ENCODE assay signal across 8 mouse cellular contexts in the genomic region with DNA sequence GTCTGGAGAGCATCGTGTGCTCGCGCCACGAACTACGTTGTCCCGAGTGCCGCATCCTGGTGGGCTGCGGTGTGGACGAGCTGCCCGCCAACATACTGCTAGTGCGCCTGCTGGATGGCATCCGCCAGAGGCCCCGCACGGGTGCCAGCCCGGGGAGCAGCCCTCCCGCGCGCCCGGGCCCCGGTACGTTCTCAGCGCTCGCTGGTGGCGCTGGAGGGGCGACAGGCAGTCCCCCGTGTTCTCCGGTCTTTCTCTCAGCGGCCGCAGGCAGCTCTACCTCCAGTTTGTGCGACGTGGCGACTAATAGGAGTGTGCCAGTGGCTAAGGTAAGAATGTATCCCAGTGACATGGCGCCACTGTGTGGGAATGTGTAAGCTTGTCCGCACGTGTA. TPM values are rescaled to one million over a fixed set of nuclear protein-coding genes. Genes with fewer than 3 reads are reported as not detected.
A peak's percentile ranks its signal among the peaks of the same experiment; 100 is the strongest.
DNase-seq lines count a peak whose midpoint lies in the region; ATAC-seq and TF ChIP-seq lines count a peak whose summit lies in the region.

No protein-coding gene starts in this region.

- H3K27me3 ChIP-seq in hindbrain, embryonic 13.5 days = peaks cover 46% of the 10 kb centered on the region

- peak overlapping the region; percentile 80 for H3K9ac ChIP-seq in hindbrain, embryonic 13.5 days

- no peaks in the 10 kb centered on the region for H3K9me3 ChIP-seq in hindbrain, embryonic 13.5 days

- WGBS in hindbrain, embryonic 13.5 days = under 1% methylated on average over 35 of the region's 35 CpGs
- 3% methylated on average over 35 of the region's 35 CpGs for WGBS in lung, adult 2 months

- H3K4me3 ChIP-seq in hindbrain, embryonic 13.5 days = peak overlapping the region; percentile 72
- H3K4me3 ChIP-seq in lung, adult 2 months (replicated peaks; ENCODE audit: extremely low read depth, low read depth, low read length) = peak overlapping the region; percentile 40

- H3K4me1 ChIP-seq in hindbrain, embryonic 13.5 days (replicated peaks) = peaks cover 22% of the 10 kb centered on the region
- H3K4me1 ChIP-seq in lung, adult 2 months (ENCODE audit: control insufficient read depth, insufficient read depth, low read length) = no peaks in the 10 kb centered on the region; the same call in 1 of the 2 replicates

- no peak for TF ChIP-seq CTCF in lung, adult 2 months (IDR thresholded peaks at IDR 0.05; ENCODE audit: insufficient read depth, low read length)

- peak; percentile 47 for ATAC-seq in hindbrain, embryonic 13.5 days (ENCODE audit: low FRiP score)

- peak; percentile 10 to 11 for DNase-seq in cerebellum, postnatal 36 days
- DNase-seq in cerebellum, adult 11 months = no peak
- DNase-seq in urinary bladder, postnatal 14 days (ENCODE audit: low spot score) = peak; percentile 11
- DNase-seq in urinary bladder, adult 2 months (ENCODE audit: low spot score) = no peak
- DNase-seq in lung, adult 2 months = peak; percentile 36
- DNase-seq in ovary, postnatal 36 days (ENCODE audit: low spot score) = peak; percentile 12
- DNase-seq in spleen, adult 18-20 months = no peak

- TF ChIP-seq POLR2A in lung, adult 2 months (IDR thresholded peaks at IDR 0.05; ENCODE audit: borderline replicate concordance, extremely low read depth, low read depth, low read length) = no peak

- H3K4me2 ChIP-seq in hindbrain, embryonic 13.5 days = peak overlapping the region; percentile 100

- peak overlapping the region; percentile 70 for H3K27ac ChIP-seq in hindbrain, embryonic 13.5 days

- H3K36me3 ChIP-seq in hindbrain, embryonic 13.5 days = no peaks in the 10 kb centered on the region

RNA-seq across cellular contexts. Expression of gene Sh3rf3, which starts 0.6 kb away (rescaled TPM):
- polyA plus RNA-seq in urinary bladder, adult 2 months (2012; rRNA removed) = 1.0 and 1.8 TPM in 2 replicates
- 2.3 and 3.2 TPM in 2 replicates for polyA plus RNA-seq in hindbrain, embryonic 13.5 days (2015; fragmentation: Nextera tagmentation; extraction: Ambion mirVana)
- 10.1 and 13.5 TPM in 2 replicates for polyA plus RNA-seq in lung, adult 2 months (2012; rRNA removed)

Comparison
In these comparisons a context has a peak if more than half of its experiments do, and no peak if none do; other contexts are left out.
1. DNase-seq: peak in cerebellum, postnatal 36 days (2 of 2), urinary bladder, postnatal 14 days (single experiment), lung, adult 2 months (single experiment) and ovary, postnatal 36 days (single experiment); none in cerebellum, adult 11 months (single experiment), urinary bladder, adult 2 months (single experiment) and spleen, adult 18-20 months (0 of 2).